Mouse (Mus musculus): ENCODE measurements around the gene Plekhg3. TPM values are rescaled to one million over a fixed set of nuclear protein-coding genes. Genes with fewer than 3 reads are reported as not detected.

The Plekhg3 gene
- total RNA-seq (2021), result 10 to 100 TPM; 10.6 to 11.4 TPM
- long read RNA-seq, experiment 1, partial matches to known transcripts, result 1 of 4 reads
- long read RNA-seq, experiment 1, other reads (novel, unspliced or antisense), result 3 of 4 reads
- long read RNA-seq, experiment 2, partial matches to known transcripts, result 2 of 2 reads
- long read RNA-seq, experiment 2, other reads (novel, unspliced or antisense), result 0 of 2 reads

DNA sequence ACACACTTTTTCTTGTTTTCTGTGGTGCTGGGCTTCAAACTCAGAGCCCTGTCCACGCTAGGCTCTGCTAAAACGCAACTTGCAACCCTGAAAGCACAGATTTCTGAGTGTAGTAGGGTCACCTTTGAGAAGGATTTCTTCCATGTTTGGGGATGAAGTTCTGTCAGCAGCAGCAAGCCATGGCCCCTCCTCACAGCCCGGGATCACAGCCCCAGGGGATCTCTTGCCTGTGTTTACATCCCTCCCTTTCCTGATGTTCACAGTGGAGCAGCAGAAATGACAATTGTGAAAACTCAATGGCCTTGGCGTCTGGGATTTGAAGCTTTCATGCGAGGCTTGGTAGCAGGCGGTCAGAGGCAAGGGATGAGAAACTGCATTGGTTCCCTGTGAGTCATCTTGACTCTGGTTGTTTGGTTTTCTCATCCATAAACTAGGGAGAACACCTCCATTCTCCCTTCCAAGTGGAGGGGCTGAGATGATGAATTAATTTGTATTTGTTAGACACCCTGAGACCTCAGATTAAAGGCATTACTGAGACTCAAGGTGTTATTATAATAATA, at the start of gene Plekhg3:
Plekhg3 (plus strand) TSS at position 312 of the 560 bp plus-strand sequence.
- no peak for DNase-seq

DNA sequence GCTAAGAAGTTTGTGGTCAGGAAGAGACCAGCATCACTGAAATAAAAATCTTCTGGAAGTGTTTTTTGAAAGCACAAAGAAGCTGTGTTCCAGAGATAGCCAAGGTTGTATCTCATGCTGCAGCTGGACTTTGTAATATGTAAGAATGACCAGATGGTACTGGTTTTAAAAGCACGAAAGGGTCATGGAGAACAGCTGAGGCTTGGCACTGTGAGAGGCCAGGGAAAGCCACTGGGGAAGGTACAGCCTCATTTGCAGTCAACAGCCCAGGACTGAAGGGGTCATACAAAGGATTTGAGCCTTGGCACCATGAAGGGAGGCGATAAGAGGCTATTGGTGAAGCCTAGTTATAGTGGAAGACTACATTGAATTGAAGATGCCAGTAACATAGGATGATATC, 48.2 kb upstream of the Plekhg3 start:
- DNase-seq, result peak; percentile 33 to 74

DNA sequence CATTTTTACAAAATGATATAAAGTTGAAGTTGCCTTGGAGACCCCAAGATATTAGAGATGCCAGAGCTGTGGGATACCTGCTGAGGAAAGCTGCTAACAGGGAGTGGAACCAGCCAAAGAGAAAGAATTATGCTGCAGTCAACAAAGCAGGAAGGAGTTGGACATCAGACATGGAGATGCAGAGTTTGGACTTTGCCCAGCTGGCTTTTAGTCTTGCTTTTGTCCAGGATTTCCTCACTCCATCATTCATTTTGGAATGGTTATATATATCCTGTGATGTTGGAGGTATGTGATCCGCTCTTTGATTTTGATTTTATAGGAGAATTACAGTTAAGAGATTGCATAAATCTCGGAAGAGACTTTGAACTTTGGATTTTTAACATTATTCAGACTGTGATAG, 47.7 kb upstream of the Plekhg3 start:
- DNase-seq, result no peak

DNA sequence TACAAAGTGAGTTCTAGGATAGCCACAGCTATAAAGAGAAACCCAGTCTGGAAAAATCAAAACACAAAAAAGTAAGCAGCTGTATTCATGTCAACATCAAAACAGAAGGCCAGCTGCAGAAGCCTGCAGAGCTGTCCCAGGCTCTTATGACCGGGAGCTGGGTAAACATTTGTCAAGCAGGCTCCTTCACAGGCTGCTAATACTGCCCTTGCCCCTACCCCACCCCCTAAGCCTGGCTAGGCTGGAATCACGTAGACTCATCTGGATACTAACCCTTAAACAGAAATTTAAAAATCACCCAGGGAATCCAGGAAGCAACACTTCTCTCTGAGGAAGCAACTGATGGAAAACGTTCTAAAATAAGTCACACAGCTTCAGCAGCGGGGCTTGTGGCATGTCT, 45.8 kb upstream of the Plekhg3 start:
- no peak for DNase-seq

DNA sequence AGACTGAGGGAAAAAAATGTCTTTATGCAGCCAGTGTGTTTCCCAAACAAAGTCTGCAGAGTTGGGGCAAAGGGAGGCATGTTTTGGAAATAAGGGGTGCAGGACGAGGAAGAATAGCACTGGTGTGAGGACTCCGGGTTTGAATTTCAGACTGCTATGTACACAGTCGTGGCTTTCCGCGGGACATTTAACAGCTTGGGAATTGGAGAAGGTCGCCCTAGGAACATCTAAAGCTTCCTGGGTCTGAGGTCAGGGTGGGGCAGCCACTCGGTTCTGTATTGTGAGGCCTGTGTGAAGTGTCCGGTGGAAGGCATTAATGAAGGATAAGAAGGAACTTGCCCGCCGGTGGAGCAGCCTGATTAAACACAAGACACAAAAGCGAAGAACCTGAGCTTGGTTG, 45.3 kb upstream of the Plekhg3 start:
- no peak for DNase-seq

DNA sequence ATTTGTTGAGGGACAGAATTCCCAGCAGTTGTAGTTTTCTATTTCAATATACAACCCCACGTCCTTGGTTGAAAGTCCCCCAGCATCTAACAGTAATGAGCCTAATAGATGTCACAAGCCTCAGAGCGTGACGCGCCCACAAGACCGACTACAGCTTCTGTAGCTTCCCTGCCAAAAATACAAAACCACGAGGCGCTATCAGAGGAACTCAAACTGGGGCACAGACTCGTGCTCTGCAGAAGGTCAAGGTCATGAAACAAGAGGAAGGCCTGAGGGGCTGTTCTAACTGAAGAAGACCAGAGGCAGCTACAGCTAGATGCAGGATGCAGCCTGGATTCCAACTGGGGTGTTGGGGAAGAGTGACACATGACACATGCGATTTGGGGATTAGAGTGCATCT, 43.7 kb upstream of the Plekhg3 start:
- no peak for DNase-seq

DNA sequence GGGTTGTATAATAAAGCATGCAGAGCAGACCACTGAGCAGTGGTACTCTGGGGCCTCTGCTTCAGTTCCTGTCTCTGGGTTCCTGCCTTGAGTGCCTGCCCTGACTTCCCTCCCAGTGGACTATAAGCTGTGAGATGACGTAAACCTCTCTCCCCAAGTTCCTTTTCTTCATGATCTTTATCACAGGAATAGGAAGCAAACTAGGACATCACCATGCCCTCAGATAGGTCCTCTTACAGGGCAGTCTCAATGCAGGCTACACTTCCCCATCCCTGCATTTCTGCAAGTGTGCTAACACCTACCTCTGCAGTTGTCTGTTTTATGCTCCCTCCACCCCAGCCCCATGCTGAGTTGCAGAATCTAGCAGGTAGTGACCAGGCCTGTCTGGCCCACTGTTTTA, 39.9 kb upstream of the Plekhg3 start:
- no peak for DNase-seq

DNA sequence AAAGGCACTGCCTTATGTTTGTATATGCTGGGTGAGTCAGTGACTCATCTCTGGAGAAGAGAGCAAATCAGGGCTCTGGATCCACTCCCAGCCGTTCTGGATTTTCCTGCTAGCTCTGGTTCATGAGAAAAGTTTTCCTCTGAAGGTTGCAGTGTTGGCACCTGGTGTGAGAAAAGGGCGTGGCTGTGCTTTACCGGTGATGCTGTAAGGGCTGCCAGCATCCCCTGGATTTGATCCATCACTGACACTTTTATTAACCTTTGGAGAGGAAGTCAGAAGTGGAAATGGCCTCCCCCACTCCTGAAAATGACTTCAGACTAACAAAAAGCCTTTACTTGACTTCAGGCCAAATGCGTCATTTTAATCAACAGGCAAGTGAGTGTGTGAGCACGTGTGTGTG, 37.2 kb upstream of the Plekhg3 start:
- DNase-seq, result peak; percentile 71 to 88

DNA sequence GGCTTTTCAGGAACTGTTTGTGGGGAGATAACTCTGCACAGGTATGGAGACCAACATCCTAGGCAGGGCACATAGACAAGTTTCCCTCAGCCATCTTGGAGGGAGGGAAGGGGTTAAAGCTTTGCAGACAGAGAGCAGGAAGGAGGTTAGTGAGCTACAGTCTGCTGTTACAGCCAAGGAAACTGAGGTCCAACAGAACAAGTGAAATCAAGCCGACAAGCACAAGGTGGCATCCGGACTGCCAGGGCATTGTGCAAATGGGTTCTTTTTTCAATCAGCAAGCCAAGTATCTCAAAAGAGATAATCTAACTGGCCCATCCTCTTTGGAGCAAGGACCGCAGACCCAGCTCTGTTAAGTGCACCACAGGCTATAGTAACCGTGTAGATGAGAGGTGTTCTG, 35.3 kb upstream of the Plekhg3 start:
- no peak for DNase-seq

DNA sequence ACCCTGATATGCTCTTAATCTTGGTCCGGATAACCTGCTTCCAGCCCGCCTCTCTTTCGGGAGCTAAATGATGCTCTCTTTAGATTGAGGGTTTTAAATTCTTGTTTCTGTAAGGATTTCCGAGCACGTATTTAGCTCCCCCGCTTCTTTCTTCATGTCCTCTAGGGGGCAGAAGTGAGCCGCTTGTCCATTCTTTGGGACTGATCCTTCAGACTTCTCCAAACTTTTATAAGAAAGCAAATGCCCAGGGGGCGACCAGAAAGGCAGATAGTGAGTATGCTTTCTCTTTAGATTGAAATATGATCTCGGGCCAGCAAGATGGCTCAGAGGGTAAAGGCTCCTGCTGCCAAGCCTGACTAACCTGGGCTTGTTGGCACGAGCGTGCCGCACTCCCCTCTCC, 34.4 kb upstream of the Plekhg3 start:
- peak; percentile 69 to 88 for DNase-seq

DNA sequence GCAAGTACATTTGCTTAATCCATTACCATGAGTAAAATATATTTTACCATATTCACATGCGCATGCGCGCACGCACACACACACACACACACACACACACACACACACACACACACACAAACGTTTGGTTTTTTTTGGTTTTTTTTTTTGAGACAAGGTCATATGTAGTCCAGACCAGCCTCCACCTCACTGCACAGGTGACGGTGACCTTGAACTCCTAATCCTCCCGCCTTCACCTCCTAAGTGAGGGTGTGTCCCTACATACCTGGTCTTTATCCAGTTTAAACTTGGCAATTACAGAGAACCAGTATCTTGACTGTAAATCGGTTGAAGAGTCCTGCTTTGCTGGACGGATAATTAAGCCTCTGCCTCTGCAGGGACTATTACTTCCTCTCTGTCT, 31.4 kb upstream of the Plekhg3 start:
- no peak for DNase-seq

DNA sequence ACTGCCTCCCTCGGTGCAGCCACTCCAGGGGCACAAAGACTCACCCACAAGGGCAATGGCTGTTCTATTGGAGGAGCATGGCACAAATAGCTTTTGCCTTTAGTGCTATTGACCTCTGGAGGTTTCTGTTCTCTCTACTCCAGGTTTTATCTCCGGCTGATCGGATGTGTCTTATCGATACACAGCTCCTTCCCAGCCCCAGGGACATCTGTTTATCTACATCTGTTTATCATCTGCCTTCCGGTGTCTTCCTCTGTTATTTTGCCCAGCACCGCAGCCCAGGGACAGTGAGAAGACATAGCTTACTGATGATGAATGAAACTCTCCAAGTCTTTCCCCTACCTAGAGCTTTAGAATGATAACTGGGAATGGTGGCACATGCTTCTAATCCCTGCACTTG, 30.6 kb upstream of the Plekhg3 start:
- no peak for DNase-seq

DNA sequence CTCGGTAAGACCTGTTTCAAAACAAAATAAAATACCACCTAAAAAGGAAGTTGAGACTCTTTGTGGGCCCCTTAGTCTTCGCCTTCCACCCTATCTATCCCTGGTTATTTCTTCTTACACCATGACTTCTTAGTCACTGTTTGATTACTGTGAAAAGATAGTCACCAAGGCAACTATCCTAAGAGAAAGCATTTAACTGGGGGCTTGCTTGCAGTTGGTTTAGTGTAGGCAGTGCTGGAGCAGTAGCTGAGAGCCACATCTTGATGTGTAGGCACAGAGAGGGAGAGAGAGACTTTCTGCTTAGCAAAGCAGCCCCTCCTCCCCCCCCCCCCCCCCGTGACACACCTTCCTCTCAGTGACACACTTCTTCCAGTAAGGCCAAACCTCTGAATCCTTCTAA, 29.8 kb upstream of the Plekhg3 start:
- no peak for DNase-seq

DNA sequence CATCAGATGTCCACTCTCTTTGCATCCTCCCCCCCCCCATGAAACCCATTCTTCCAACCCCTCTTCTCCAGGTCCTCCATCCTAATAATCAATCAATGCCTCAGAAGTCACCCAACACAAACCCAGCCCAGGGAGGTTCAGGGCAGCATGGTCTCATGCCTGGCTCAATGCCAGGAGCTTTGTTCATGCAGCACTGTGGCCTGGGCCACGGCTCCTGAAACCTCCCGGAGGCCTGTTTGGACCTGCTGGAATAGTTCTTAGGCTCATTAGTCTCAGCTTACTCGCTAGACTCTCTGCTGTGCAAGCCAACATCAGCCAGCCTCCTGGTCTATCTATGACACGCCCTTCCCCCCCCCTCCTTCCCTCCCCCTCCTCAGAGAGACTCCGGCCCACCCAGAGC, 27.7 kb upstream of the Plekhg3 start:
- DNase-seq, result no peak

DNA sequence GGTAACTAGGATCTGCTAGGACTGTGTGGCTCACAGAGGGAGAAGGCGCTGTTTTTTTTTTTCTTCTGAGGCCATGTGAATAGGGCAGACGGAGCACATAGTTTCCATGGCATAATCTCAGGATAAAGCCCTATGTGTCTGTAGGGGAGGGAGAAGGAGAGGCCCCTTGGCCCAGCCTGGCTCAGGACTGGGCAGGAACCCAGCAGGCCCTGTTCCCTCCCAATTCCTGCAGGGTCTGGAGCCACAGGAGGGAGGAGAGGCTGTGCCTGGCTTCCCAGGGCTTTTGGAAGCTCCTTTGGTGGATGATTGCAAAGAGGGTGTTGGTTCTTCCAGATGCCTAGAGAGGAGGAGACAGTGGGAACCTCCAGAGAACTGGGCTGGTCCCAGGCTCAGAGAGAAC, 24.2 kb upstream of the Plekhg3 start:
- DNase-seq, result peak; percentile 59 to 81

DNA sequence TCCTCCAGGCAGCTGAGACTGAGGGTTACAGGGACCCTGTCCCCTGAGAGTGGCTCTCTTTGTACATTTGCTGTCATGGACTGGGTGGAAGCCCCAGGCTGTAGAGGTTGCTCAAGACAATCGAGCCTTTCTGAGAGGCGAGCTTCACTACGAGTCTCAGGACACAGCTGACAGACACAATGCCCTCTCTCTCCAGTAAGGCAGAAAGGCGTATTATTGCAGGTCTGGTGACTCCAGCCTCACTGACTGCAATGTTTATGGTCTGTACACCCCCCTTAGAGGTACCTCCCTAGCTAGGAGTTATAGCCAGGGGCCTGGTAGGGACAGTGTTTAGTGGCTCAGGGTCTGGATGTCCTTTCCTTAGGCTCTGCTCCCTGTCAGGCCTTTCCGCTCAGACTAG, 22.9 kb upstream of the Plekhg3 start:
- DNase-seq, result no peak

DNA sequence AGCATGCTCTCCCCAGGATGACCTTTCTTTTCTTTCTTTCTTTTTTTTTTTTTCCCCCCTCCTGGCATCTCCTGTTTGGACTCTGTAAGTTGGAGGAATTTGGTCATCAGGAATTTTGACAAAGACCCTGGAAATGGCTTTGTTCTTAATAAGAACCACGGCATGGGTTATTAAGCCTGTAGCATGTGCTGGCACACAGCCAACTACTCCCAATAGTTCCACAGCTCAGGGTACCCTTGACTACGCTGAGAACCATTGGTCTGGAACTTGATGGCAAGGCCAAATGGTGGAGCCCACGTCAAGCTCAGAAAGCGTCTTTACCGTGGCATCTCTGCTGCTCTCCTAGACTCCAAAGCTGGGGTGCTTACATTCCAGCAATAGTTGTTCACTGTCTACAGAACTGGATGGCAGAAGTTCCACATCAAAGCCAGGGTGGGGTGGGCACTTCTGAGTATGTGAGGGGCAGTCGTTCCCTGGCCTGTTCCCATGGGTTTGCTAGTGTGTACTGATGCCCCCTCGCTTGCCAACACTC, 21.7 kb upstream of the Plekhg3 start:
- DNase-seq, result no peak

DNA sequence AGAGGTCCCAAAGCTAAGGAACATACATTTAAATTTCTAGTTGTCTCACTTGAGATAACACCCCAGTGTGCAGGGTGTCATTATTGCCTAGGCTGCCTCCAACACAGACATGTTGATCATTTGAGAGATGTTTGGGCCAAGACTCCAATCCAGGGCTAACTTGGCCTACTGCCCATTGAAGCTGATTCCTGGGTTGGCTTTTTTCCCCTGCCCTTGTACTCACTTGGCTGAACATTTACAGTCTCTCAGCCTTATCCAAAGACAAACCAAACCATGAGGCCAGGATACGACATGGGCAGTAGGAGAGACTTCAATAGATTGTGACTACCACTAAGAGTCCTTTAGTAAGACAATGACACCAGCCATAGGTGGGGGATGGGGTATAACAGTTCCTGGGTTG, 18.0 kb upstream of the Plekhg3 start:
- DNase-seq, result peak; percentile 68 to 81

DNA sequence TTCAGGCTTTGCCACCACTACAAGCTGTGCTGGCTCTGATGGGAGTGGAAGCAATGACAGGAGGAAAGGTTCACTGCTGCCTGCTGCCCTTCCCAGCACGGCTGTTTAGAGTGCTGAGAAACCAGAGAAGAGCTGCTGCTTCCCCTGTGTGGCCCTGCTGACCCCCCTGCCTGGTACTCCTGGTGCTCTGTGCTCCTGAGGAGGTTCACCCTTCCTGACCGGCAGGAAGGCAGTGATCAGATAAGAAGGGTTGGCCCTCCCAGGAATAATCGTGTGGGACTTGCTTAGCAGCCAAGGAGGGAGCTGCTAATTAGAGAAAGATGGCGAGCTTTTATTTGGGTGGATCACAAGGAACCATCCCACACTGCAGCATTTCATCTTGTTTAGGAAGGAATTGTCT, 15.8 kb upstream of the Plekhg3 start:
- DNase-seq, result peak in 1 of 2 experiments; percentile 64

DNA sequence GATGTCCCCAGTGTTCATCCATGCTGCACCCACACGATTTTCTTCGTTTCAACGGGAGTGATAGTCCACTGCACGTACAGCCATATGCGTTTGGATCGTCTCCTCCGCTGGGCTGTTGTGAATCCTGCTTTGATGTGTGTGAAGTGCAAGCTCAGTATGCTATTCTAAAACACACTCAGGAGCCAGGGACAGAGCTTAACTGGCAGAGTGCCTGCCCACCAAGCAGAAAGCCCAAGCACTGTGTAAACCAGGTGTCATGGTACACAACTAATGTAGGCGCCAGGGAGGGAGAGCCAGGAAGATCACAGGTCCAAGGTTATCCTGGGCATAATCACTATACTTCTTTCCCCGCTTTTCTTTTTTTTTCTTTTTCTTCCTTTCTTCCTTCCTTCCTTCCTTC, 12.7 kb upstream of the Plekhg3 start:
- no peak for DNase-seq

DNA sequence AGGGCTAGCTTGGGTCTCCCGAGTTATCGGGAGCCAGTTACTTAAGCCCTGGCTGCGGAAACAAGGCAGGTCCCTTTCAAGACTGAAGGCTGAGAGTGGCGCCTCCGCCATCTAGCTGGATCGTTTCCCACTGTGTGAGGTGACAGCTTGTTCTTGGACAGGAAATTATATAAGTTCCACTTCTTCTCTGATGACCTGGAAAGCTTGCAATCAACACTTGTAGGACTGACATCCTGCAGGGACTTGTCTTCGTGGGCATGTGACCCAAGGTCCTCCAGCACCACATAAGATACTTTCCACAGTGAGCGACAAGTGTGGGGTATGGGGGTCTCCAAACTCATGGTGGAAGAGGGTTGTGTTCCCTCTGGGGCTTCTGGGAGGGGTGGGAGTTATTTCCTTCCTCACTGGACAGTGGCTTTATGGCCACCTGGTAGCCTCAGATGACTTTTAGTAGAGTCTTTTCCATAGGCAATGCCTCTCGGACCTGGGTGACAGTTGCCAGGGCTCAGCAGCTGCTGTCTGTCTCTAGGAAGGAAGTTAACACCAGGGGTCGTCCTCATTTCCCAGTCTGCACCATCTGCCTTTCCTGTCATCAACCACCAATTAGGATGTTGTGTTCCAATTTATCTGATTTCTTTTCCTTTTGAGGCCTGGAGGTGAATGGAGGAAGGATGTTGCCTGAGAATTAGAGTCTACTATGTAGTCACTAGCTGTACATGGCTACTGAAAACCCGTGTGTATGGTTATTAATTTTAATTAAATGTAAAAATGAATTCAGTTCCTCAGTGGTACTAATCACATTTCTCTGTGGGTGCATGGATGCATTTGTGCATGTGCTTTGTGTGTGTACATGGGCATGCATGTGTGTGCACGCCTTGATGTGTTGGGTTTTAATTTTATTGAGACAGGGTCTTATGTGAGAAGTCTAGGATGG, 11.5 kb upstream of the Plekhg3 start:
- peak; percentile 61 to 86 for DNase-seq

DNA sequence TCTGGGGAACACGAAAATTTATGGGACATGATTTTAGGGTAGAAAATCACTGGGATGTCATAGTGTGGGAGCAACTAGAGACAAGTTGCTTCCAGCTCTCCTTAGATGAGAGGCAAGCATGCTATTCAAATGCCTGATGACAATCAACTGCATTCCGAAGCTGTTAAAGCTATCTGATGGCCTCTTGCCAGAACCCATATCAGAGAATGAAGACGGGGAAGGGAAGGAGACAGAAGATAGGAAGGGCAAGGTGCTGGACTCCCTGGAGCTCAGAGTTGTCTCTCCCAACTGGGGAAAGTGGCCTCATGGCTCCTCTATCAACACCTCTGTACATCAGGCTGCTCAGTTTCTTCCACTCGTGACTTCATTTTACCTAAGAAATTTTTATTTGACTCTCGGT, 7.0 kb upstream of the Plekhg3 start:
- no peak for DNase-seq

DNA sequence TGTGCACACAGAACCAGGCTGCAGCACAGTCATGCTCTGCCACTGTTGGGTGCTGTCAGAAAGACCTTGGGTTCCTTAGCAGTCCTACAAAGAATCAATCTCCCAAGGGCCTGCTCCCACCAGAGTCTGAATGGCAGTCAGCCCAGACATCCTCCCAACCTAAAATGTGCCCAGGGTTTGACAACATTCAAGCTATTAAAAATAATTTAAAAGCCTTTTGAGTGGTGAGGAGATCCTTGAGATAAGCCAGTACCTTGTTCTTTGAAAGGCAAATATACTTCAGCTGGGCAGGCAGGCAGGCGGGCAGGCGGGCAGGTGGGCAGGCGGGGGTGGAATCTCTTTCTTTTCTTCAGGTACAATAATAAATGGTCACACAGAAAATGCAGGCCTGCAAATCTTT, 5.8 kb upstream of the Plekhg3 start:
- no peak for DNase-seq

All from heart, adult 18-20 months (tissue).